Mouse (Mus musculus) ES-Bruce4 (cell line): Measurements from ENCODE around the gene Ccer1.

Source experiments
- CTCF ChIP-seq: IDR thresholded peaks from one replicate; pipeline ENCODE4 v1.8.1; 2011; ENCODE audit warnings: low read depth, low read length
- EP300 ChIP-seq: IDR thresholded peaks from 2 replicates; pipeline ENCODE4 v1.6.1; 2011; ENCODE audit warnings: low read depth, low read length; ENCODE audit not compliant: insufficient read depth
- POLR2A ChIP-seq: IDR thresholded peaks from one replicate; pipeline ENCODE4 v1.8.1; 2011; ENCODE audit warnings: low read length; ENCODE audit not compliant: insufficient read depth

- no peak for TF ChIP-seq POLR2A
- TF ChIP-seq CTCF: no peak
- TF ChIP-seq EP300: no peak
These were observed 49.1 kb upstream of the Ccer1 start, which contains the start of gene Epyc for GRCm38 (mm10) chr10:97643768-97644167.
